Mouse (Mus musculus): ENCODE measurements around the gene Rab40c. TPM values are rescaled to one million over a fixed set of nuclear protein-coding genes. Genes with fewer than 3 reads are reported as not detected.

Rab40c gene
- 68.9 and 71.1 TPM in 2 replicates for polyA plus RNA-seq (2012; rRNA removed)

DNA sequence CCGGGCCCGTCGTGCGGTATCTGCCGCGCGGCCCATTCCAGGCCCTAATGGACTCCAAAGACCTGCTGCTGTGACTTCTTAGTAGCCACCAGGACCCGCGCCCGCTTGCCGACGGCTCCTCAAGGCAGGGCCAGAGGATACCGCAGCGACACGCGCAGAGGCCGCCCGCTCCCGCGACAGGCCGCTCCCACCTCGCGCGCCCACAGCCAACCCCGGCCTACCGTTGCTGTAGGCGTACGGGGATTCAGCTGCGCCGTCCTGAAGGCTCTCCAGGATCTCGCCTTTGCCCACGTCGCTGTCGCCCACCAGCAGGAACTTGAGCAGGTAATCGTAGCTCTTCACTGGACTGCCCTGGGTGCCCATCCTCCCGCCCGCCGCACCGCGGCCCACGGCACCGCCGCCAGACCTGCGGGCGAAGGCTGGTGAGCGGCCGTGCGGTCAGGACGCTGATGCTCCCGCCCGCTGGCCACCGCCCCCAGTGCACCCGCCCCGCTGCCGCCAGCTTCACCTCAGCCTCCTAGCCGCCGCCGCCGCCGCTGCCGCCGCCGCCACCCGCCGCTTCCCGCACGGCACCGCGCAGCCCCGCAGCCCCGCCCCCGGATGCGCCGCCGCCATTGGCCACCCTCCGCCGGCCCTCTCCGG, at the start of gene Rab40c:
Gene Rab40c, minus strand, starts transcription at position 584 of the 642 bp plus-strand sequence.
- Histone ChIP-seq H3K4me1 (ENCODE audit: control insufficient read depth, insufficient read depth, low read length) (peaks cover 6% of the 10 kb centered on the region; the same call in 1 of the 2 replicates), H3K4me3 (ENCODE audit: insufficient read depth, low read length) (peak within 1 kb of the TSS; percentile 85), H3K27ac (ENCODE audit: insufficient read depth, low read length) (peak within 1 kb of the TSS; percentile 78)
- no peak for TF ChIP-seq CTCF (IDR thresholded peaks at IDR 0.05; ENCODE audit: extremely low read depth, insufficient read depth, low read length)
- TF ChIP-seq POLR2A (IDR thresholded peaks at IDR 0.05; ENCODE audit: extremely low read depth, insufficient read depth, low read length): no peak

GRCm38 (mm10) chr17:25968176-25968575, 48.6 kb upstream of the Rab40c start:
- no peak for TF ChIP-seq POLR2A (IDR thresholded peaks at IDR 0.05; ENCODE audit: extremely low read depth, insufficient read depth, low read length)
- TF ChIP-seq CTCF (IDR thresholded peaks at IDR 0.05; ENCODE audit: extremely low read depth, insufficient read depth, low read length): no peak
- Histone ChIP-seq H3K27ac (ENCODE audit: insufficient read depth, low read length) (0 out of 2 replicates have a peak overlapping the region, but pooled peaks have one; percentile 17), H3K4me3 (ENCODE audit: insufficient read depth, low read length) (no peak overlapping the region), H3K4me1 (ENCODE audit: control insufficient read depth, insufficient read depth, low read length) (no peaks in the 10 kb centered on the region)

GRCm38 (mm10) chr17:25967652-25968051, 48.1 kb upstream of the Rab40c start:
- no peak overlapping the region for H3K4me3 ChIP-seq (ENCODE audit: insufficient read depth, low read length)
- TF ChIP-seq CTCF (IDR thresholded peaks at IDR 0.05; ENCODE audit: extremely low read depth, insufficient read depth, low read length): no peak
- TF ChIP-seq POLR2A (IDR thresholded peaks at IDR 0.05; ENCODE audit: extremely low read depth, insufficient read depth, low read length): no peak
- H3K27ac ChIP-seq (ENCODE audit: insufficient read depth, low read length): 0 out of 2 replicates have a peak overlapping the region, but pooled peaks have one; percentile 17
- no peaks in the 10 kb centered on the region for H3K4me1 ChIP-seq (ENCODE audit: control insufficient read depth, insufficient read depth, low read length)

- H3K4me1 ChIP-seq (ENCODE audit: control insufficient read depth, insufficient read depth, low read length): no peaks in the 10 kb centered on the region
- no peak overlapping the region for H3K4me3 ChIP-seq (ENCODE audit: insufficient read depth, low read length)
- TF ChIP-seq POLR2A (IDR thresholded peaks at IDR 0.05; ENCODE audit: extremely low read depth, insufficient read depth, low read length) (no peak), CTCF (IDR thresholded peaks at IDR 0.05; ENCODE audit: extremely low read depth, insufficient read depth, low read length) (no peak)
- H3K27ac ChIP-seq (ENCODE audit: insufficient read depth, low read length): no peak overlapping the region
These were observed 44.7 kb upstream of the Rab40c start for GRCm38 (mm10) chr17:25964271-25964670.

DNA sequence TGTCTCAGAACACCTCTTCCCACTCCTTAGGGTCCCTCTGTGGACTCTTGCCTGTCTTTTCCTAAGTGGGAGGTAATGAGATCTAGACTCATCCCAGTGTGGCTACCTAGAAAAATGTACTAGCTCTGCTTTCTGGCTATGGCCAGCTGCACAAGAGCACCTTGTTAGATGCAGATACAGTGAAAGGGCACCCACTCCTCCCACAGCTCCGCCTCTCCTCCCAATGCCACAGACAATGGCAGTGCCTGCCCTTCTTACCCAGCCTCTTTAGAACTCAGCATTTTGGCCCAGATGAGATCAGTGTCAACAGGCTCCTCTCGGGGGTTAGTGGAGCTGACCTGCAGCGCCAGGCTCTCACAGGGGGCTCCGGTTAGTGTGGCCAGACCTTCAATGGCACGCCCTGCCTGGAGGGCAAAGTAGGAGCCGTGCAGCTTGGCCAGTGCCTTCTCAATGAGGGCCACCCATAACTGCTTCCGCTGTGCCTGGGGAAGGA, 42.9 kb upstream of the Rab40c start:
- TF ChIP-seq CTCF (IDR thresholded peaks at IDR 0.05; ENCODE audit: extremely low read depth, insufficient read depth, low read length) (no peak), POLR2A (IDR thresholded peaks at IDR 0.05; ENCODE audit: extremely low read depth, insufficient read depth, low read length) (no peak)
- no peaks in the 10 kb centered on the region for H3K4me1 ChIP-seq (ENCODE audit: control insufficient read depth, insufficient read depth, low read length)
- no peak overlapping the region for H3K27ac ChIP-seq (ENCODE audit: insufficient read depth, low read length)
- no peak overlapping the region for H3K4me3 ChIP-seq (ENCODE audit: insufficient read depth, low read length)

- Histone ChIP-seq H3K4me1 (ENCODE audit: control insufficient read depth, insufficient read depth, low read length) (no peaks in the 10 kb centered on the region), H3K27ac (ENCODE audit: insufficient read depth, low read length) (no peak overlapping the region), H3K4me3 (ENCODE audit: insufficient read depth, low read length) (no peak overlapping the region)
- TF ChIP-seq POLR2A (IDR thresholded peaks at IDR 0.05; ENCODE audit: extremely low read depth, insufficient read depth, low read length) (no peak), CTCF (IDR thresholded peaks at IDR 0.05; ENCODE audit: extremely low read depth, insufficient read depth, low read length) (no peak)
These were observed 42.0 kb upstream of the Rab40c start for GRCm38 (mm10) chr17:25961566-25961965.

DNA sequence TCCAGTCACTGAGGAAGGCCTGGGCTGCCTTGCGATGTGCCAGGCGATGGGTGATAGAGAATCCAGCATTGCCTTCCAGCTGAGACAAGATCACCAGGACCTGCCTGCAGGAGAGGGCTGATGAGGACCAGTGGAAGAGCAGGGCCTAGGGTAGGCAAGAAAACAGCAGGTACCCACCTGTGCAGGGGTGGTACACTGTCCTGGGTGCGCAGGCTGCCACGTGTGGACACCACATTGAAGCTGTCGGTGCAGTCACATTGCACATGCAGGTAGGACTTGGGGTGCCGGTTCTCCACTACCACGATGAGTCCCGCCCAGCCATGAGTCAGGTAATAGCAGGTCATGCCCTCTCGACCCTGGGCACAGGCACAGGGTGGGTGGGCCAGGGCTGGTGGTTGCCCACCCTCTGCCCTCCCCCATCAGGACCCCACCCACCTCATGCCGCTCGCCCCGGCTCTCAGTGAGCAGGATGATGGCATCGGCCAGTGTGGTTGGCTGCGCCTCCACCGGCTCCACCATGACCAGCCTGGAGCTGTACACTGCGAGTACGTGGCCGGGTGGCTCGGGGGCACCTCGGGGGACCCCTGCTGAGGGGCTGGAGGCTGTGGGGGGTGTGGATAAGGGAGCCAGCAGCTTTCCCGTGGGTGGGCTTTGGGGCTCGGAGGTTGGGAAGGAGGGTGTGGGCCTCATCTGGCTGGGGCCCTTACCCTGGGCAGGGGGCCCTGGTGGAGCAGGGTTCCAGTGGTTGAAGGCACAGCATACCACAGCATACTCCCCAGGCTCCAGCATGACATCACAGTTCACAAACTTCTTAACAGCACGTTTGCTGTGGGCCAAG, 40.3 kb upstream of the Rab40c start:
- Histone ChIP-seq H3K27ac (ENCODE audit: insufficient read depth, low read length) (no peak overlapping the region), H3K4me1 (ENCODE audit: control insufficient read depth, insufficient read depth, low read length) (no peaks in the 10 kb centered on the region), H3K4me3 (ENCODE audit: insufficient read depth, low read length) (no peak overlapping the region)
- TF ChIP-seq POLR2A (IDR thresholded peaks at IDR 0.05; ENCODE audit: extremely low read depth, insufficient read depth, low read length): no peak
- TF ChIP-seq CTCF (IDR thresholded peaks at IDR 0.05; ENCODE audit: extremely low read depth, insufficient read depth, low read length): no peak

- no peak overlapping the region for H3K4me3 ChIP-seq (ENCODE audit: insufficient read depth, low read length)
- no peaks in the 10 kb centered on the region for H3K4me1 ChIP-seq (ENCODE audit: control insufficient read depth, insufficient read depth, low read length)
- no peak for TF ChIP-seq CTCF (IDR thresholded peaks at IDR 0.05; ENCODE audit: extremely low read depth, insufficient read depth, low read length)
- TF ChIP-seq POLR2A (IDR thresholded peaks at IDR 0.05; ENCODE audit: extremely low read depth, insufficient read depth, low read length): no peak
- no peak overlapping the region for H3K27ac ChIP-seq (ENCODE audit: insufficient read depth, low read length)
These were observed 39.4 kb upstream of the Rab40c start for GRCm38 (mm10) chr17:25958771-25959494.

GRCm38 (mm10) chr17:25957586-25958051, 38.1 kb upstream of the Rab40c start:
- no peaks in the 10 kb centered on the region for H3K4me1 ChIP-seq (ENCODE audit: control insufficient read depth, insufficient read depth, low read length)
- TF ChIP-seq CTCF (IDR thresholded peaks at IDR 0.05; ENCODE audit: extremely low read depth, insufficient read depth, low read length) (no peak), POLR2A (IDR thresholded peaks at IDR 0.05; ENCODE audit: extremely low read depth, insufficient read depth, low read length) (no peak)
- no peak overlapping the region for H3K4me3 ChIP-seq (ENCODE audit: insufficient read depth, low read length)
- no peak overlapping the region for H3K27ac ChIP-seq (ENCODE audit: insufficient read depth, low read length)
